Mouse (Mus musculus) E14TG2a.4 (cell line): ENCODE data around the gene Eme2.

Source experiments
- CTCF ChIP-seq: conservative IDR thresholded peaks from 2 replicates; pipeline ENCODE4 v1.5.1; 2014; ENCODE audit warnings: low read length
- NANOG ChIP-seq: IDR thresholded peaks from 2 replicates; pipeline ENCODE4 v1.6.1; 2014; ENCODE audit warnings: borderline replicate concordance, low read length, mixed read lengths
- POU5F1 ChIP-seq: IDR thresholded peaks from 2 replicates; pipeline ENCODE4 v1.6.1; 2014; ENCODE audit warnings: low read length, borderline replicate concordance

GRCm38 (mm10) chr17:24936259-24937237 lies 41.7 kb upstream of the Eme2 start, which contains the start of gene Mapk8ip3:
- TF ChIP-seq CTCF: no peak
- no peak for TF ChIP-seq POU5F1
- TF ChIP-seq NANOG: no peak
